Mouse (Mus musculus) C2C12 (cell line): ENCODE results near the gene Por.

ENCODE experiments used
- CEBPB ChIP-seq: IDR thresholded peaks from one replicate; pipeline ENCODE4 v1.6.1; 2011; ENCODE audit warnings: low read depth, mild to moderate bottlenecking, control low read depth, moderate library complexity
- CTCF ChIP-seq: IDR thresholded peaks from one replicate; pipeline ENCODE4 v1.5.1; 2011; ENCODE audit not compliant: control insufficient read depth, insufficient read depth, insufficient read length
- FOSL1 ChIP-seq: IDR thresholded peaks from one replicate; pipeline ENCODE4 v1.8.0; 2011; ENCODE audit warnings: mild to moderate bottlenecking, low read length; ENCODE audit not compliant: poor library complexity, insufficient read depth, severe bottlenecking
- MAX ChIP-seq: IDR thresholded peaks from one replicate; pipeline ENCODE4 v1.6.1; 2011; ENCODE audit warnings: mild to moderate bottlenecking, control low read depth
- USF1 ChIP-seq: IDR thresholded peaks from one replicate; pipeline ENCODE4 v1.6.1; 2011; ENCODE audit warnings: low read depth, mild to moderate bottlenecking, control low read depth, moderate library complexity

DNA sequence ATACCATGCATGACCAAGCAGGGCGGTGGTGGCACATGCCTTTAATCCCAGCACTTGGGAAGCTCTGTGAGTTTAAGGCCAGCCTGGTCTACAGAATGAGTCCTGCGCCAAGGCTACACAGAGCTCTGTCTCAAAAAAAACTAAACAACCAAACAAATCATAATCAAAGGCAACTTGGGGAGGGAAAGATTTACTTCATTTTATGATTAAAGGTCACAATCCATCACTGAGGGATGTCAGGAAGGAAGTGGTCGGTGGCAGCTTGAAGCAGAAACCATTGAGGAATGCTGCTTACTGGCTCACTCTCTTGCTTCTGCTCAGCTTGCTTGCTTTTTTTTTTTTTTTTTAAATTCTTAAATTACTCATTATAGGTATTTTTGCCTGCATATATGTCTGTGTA lies 6.9 kb downstream of the Por start:
- TF ChIP-seq CTCF (no peak), MAX (no peak), USF1 (no peak), FOSL1 (no peak), CEBPB (no peak)
